Mouse (Mus musculus): Measurements from ENCODE around the gene Dcaf17. TPM values are rescaled to one million over a fixed set of nuclear protein-coding genes. Genes with fewer than 3 reads are reported as not detected.

Gene Dcaf17
- polyA plus RNA-seq, 1 experiment, result 13.0 TPM

DNA sequence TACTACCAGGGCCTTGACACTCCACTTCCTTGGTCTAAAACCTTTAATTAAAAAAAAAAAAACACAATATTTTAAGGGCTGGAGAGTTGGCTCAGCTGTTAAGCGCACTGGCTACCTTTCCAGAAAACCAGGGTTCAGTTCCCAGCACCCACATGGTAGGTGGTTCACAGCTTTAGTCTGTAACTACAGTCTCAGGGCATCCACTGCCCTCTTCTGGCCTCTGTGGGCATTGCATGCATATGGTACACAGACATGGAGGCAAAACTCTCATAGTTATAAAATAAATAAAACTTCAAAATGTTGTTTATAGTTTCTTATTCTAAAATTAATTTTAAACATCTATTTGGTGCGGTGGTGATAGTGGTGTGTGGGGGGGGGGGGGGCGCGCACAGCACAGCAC is 61.0 kb downstream of the Dcaf17 start:
- H3K27ac ChIP-seq (ENCODE audit: insufficient read depth, low read depth, low read length), result no peak overlapping the region
- H3K4me1 ChIP-seq (ENCODE audit: control insufficient read depth, insufficient read depth, low read length), result peaks cover 2% of the 10 kb centered on the region
- no peak overlapping the region for H3K4me3 ChIP-seq (ENCODE audit: insufficient read depth, low read length)
- no peak for TF ChIP-seq POLR2A (IDR thresholded peaks at IDR 0.05; ENCODE audit: borderline replicate concordance, low read depth, low read length)

DNA sequence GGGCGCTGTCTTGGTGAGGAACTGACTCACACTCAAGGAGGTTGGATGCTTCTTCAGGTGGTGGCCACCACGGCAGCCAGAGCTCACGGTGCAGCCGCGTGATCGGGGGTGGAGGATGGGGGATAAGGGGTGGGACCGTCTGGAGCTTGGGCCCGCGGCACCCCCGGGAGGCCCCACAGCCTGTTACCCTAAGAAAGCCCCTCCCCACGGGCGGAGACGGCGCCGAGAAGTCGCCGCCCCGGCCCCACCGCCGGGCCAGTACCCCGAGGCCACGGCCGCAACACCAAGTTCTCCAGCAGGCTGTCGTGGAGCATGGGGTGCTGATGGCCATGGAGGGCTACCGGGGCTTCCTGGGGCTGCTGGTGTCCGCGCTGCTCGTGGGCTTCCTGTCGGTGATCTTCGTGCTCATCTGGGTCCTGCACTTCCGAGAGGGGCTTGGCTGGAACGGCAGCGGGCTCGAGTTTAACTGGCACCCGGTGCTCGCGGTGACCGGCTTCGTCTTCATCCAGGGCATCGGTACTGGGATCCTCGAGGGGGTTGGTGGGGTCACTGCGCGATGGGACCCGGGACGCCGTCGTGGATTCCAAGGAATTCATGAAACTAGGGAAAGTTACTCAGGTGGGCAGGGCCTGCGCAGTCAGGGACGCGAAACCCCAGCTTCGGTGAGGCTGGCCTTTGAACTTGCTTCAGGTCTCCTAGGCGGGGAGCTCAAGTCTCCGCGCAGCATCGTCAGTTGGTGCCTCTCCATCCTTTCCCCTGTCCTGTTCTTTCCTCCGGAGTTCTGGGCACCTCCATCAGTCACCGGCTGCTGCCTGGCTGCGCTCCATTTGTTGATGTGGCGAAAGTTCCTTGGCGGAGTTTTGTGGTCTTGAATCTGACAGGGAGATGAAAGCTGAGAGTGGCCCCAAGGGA is 62.9 kb downstream of the Dcaf17 start, which contains the start of gene Cybrd1:
Gene Cybrd1 (plus strand): TSS at position 127 of the 912 bp plus-strand sequence.
- H3K4me3 ChIP-seq (ENCODE audit: insufficient read depth, low read length), result peak within 1 kb of the TSS; percentile 61
- H3K4me1 ChIP-seq (ENCODE audit: control insufficient read depth, insufficient read depth, low read length), result peaks cover 2% of the 10 kb centered on the region
- no peak within 1 kb of the TSS for H3K27ac ChIP-seq (ENCODE audit: insufficient read depth, low read depth, low read length)
- TF ChIP-seq POLR2A (IDR thresholded peaks at IDR 0.05; ENCODE audit: borderline replicate concordance, low read depth, low read length) (no peak), CTCF (IDR thresholded peaks at IDR 0.05; ENCODE audit: low read depth, low read length) (no peak)

DNA sequence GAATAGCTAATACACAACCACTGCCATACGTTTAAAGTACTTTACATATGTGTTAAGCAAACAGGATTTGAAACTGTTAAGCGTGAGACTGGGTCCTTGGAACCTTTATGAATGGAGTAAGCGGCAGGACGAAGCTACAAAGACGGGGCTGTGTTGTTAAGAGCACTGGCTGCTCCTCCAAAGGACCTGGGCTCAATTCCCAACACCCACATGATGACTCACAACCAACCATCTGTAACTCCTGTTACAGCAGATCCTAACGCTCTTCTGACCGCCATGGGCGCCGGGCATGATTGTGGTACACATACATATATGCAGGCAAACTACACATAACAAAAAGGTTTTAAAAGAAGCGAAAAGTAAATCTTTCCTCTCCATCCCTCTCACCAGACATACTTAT is 65.7 kb downstream of the Dcaf17 start:
- TF ChIP-seq CTCF (IDR thresholded peaks at IDR 0.05; ENCODE audit: low read depth, low read length) (no peak), POLR2A (IDR thresholded peaks at IDR 0.05; ENCODE audit: borderline replicate concordance, low read depth, low read length) (no peak)
- Histone ChIP-seq H3K4me3 (ENCODE audit: insufficient read depth, low read length) (no peak overlapping the region), H3K4me1 (ENCODE audit: control insufficient read depth, insufficient read depth, low read length) (peaks cover 2% of the 10 kb centered on the region), H3K27ac (ENCODE audit: insufficient read depth, low read depth, low read length) (no peak overlapping the region)

DNA sequence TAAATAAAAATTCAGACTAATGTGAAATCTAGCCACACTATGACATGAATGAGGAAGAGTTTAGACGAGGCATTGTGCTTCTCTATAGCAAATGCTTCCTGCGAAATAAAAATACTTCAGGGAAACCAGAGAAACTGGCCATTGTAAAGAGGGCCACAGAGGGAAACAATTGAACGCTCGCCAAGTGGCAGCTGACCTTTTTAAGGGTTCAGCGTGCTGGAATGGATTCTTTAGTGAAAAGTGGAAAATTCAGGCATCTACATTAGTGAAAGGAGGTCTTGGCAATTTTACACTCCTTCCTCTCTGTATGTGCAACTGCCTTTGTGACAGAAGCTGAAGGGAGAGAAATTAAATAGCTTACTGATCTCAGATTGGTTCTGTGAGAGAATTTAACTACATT is 66.3 kb downstream of the Dcaf17 start:
- no peak overlapping the region for H3K4me3 ChIP-seq (ENCODE audit: insufficient read depth, low read length)
- no peak overlapping the region for H3K27ac ChIP-seq (ENCODE audit: insufficient read depth, low read depth, low read length)
- H3K4me1 ChIP-seq (ENCODE audit: control insufficient read depth, insufficient read depth, low read length), result peaks cover 2% of the 10 kb centered on the region
- TF ChIP-seq CTCF (IDR thresholded peaks at IDR 0.05; ENCODE audit: low read depth, low read length) (no peak), POLR2A (IDR thresholded peaks at IDR 0.05; ENCODE audit: borderline replicate concordance, low read depth, low read length) (no peak)

DNA sequence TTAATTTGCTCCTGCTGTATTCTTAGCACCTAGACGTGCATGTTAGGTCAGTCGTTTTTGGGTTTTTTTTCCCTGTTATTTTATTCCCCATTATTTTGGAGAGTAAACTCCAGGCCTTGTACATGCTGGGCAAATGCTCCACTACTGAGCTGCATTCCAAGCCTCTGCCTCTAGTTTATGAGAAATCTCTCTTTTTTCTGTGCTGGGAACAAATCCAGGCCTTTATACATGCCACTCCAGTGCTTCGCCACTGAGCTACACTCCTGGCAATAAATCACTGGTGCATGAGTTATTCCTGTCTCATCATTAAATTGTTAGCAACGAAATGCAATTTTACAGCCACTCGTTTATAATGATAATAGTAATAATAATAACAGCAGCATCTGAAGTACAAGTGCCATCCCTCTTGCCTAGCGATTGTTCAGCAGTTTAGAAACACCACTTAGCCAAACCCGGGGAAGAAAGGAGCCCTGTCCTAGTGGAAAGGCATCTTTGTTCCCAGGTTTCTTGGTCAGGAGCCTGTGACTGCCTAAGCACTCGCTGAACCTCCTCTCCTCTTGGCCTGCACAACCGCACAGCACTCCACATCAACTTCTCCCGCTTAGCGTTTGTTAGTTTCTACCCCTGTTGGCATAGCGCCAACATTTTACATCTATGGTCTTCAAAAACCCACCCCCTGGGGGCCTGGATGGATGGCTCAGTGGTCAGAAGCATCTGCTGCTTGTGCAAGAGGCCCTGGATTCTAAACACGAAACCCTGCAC is 67.3 kb downstream of the Dcaf17 start:
- H3K27ac ChIP-seq (ENCODE audit: insufficient read depth, low read depth, low read length), result no peak overlapping the region
- peaks cover 1% of the 10 kb centered on the region for H3K4me1 ChIP-seq (ENCODE audit: control insufficient read depth, insufficient read depth, low read length)
- TF ChIP-seq POLR2A (IDR thresholded peaks at IDR 0.05; ENCODE audit: borderline replicate concordance, low read depth, low read length) (no peak), CTCF (IDR thresholded peaks at IDR 0.05; ENCODE audit: low read depth, low read length) (no peak)
- no peak overlapping the region for H3K4me3 ChIP-seq (ENCODE audit: insufficient read depth, low read length)

DNA sequence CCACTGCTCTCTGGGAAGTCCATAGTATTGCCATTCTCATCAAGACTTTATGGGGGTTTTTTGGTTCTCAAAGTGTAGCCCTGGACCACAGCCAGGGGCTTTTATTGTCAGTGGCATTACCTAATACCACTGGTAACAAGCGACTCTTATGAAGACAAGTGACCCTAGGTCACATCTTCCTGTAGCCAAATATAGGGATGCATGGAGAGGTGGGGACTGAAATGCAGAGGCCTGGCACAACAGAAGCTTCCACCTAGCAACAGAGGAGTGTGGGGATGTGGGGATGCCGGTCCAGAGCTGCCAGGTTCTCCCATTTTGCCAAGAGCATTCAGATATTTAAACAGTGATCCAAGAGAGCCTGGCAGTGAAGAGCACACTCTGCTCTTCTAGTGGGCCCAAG is 68.5 kb downstream of the Dcaf17 start:
- Histone ChIP-seq H3K4me1 (ENCODE audit: control insufficient read depth, insufficient read depth, low read length) (no peaks in the 10 kb centered on the region), H3K4me3 (ENCODE audit: insufficient read depth, low read length) (no peak overlapping the region), H3K27ac (ENCODE audit: insufficient read depth, low read depth, low read length) (no peak overlapping the region)
- TF ChIP-seq POLR2A (IDR thresholded peaks at IDR 0.05; ENCODE audit: borderline replicate concordance, low read depth, low read length) (no peak), CTCF (IDR thresholded peaks at IDR 0.05; ENCODE audit: low read depth, low read length) (no peak)

DNA sequence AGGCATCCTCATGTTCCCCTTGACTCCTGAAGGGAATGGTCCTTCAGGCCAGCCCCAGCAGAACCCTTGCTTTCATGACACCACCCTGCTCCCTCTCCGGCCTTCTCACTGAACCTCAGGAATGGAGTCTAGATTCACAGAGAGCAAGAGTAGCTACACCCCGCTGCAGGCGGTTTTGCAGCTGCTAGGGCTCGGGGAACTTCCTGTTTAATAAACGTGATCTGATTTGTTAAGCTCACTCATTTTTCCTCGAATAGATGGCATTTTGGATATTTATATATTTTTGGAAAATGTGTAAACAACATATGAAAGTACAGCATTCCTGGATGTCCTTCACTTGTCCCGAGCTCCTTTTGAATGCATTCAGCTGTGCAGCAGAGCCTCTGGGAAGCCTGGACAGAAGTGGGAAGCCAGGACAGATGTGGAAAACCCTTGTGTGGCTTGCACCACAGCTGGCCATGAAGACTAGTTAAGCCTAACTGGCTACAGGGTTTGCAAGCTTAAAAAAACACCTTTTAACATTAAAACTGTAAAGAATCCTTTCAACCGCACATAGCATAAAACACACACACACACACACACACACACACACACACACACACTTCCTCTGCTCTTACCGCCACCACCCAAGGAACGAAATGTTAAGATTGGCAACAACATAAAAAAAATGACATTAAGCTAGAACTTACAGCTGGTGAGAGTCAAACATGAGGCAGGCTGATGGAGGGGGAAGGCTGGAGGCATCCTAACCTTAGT is 72.8 kb downstream of the Dcaf17 start:
- TF ChIP-seq POLR2A (IDR thresholded peaks at IDR 0.05; ENCODE audit: borderline replicate concordance, low read depth, low read length) (no peak), CTCF (IDR thresholded peaks at IDR 0.05; ENCODE audit: low read depth, low read length) (no peak)
- Histone ChIP-seq H3K27ac (ENCODE audit: insufficient read depth, low read depth, low read length) (no peak overlapping the region), H3K4me3 (ENCODE audit: insufficient read depth, low read length) (no peak overlapping the region), H3K4me1 (ENCODE audit: control insufficient read depth, insufficient read depth, low read length) (no peaks in the 10 kb centered on the region)

DNA sequence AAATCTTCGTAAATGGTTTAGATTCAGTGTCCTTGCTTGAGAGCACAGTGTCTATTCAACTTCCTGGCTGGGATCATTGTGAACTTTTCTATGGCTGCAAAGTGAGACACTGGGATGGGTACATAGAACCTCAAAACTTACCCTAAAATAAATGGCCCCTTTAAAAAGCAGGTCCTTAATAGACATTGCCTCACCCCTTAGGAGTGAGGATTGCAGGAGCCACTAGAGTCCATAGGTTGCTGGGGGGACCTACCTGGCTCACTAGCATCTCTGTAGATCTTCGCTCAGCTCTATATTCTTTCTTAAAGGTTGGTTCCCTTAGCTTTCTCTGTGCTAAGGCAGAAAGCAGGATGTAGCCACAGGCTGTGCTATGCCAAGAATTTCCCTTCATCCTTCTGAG is 75.2 kb downstream of the Dcaf17 start:
- Histone ChIP-seq H3K4me1 (ENCODE audit: control insufficient read depth, insufficient read depth, low read length) (no peaks in the 10 kb centered on the region), H3K27ac (ENCODE audit: insufficient read depth, low read depth, low read length) (no peak overlapping the region), H3K4me3 (ENCODE audit: insufficient read depth, low read length) (no peak overlapping the region)
- TF ChIP-seq CTCF (IDR thresholded peaks at IDR 0.05; ENCODE audit: low read depth, low read length), result no peak
- no peak for TF ChIP-seq POLR2A (IDR thresholded peaks at IDR 0.05; ENCODE audit: borderline replicate concordance, low read depth, low read length)

DNA sequence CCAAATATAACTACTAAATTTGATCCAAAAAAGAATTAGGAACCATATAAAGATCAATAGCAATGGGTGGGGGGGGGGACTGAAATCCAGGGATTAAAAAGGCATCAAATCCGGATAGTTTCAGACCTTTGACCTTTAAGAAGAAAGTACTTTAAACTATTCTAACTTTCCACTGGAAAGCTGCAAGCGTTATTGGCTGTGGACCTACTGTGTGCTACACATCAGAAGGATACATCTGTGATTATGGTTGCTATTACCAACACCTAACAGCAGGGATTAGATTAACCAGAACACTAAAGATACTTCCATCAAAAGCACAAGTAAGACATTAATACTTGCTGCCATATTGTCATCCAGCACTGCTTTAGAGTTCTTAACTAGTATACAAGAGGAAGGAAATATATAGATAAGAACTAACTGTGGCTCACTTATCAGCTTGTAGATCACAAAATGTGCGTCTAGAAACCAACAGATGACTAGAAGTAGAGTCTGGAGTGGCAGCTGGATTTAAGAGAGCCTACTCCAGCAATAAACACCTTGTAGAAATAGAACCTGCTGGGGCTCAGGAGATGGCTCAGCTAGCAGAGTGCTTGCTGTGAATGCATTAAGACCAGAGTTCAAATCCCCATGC is 76.9 kb downstream of the Dcaf17 start:
- TF ChIP-seq POLR2A (IDR thresholded peaks at IDR 0.05; ENCODE audit: borderline replicate concordance, low read depth, low read length) (no peak), CTCF (IDR thresholded peaks at IDR 0.05; ENCODE audit: low read depth, low read length) (no peak)

More for the DNA sequence above, 76.9 kb downstream of the Dcaf17 start:
- Histone ChIP-seq H3K27ac (ENCODE audit: insufficient read depth, low read depth, low read length) (no peak overlapping the region), H3K4me3 (ENCODE audit: insufficient read depth, low read length) (no peak overlapping the region), H3K4me1 (ENCODE audit: control insufficient read depth, insufficient read depth, low read length) (no peaks in the 10 kb centered on the region)

All from bone marrow macrophage, adult 2 months (primary cell).